Mouse (Mus musculus): ENCODE data around the gene Rnase11. TPM values are rescaled to one million over a fixed set of nuclear protein-coding genes. Genes with fewer than 3 reads are reported as not detected.
"Not testable (repeated sequence)": the region's sequence is repeated elsewhere in the genome, so short reads cannot be mapped to it uniquely, and the experiment has no call there.

Gene Rnase11
- not detected in 2 replicates for polyA plus RNA-seq (2014; fragmentation: Nextera tagmentation; extraction: Ambion mirVana)

GRCm38 (mm10) chr14:51050063-51050462, at the start of gene Rnase11:
Rnase11 (minus strand) TSS chr14:51050163.
- Histone ChIP-seq H3K36me3 (ENCODE audit: control insufficient read depth, insufficient read depth, low read length) (no peaks in the 10 kb centered on the region), H3K9ac (ENCODE audit: low read length) (no peak within 1 kb of the TSS), H3K27ac (replicated peaks; ENCODE audit: low read depth, low read length) (no peak within 1 kb of the TSS), H3K4me2 (ENCODE audit: low read depth, severe bottlenecking) (no peak within 1 kb of the TSS), H3K4me1 (ENCODE audit: control insufficient read depth, insufficient read depth, low read length) (no peaks in the 10 kb centered on the region), H3K9me3 (ENCODE audit: control insufficient read depth, low read length) (no peaks in the 10 kb centered on the region), H3K4me3 (ENCODE audit: low read depth, low read length) (no peak within 1 kb of the TSS), H3K27me3 (ENCODE audit: control insufficient read depth, insufficient read depth, low read length) (no peaks in the 10 kb centered on the region)
- ATAC-seq (ENCODE audit: insufficient number of reproducible peaks, low FRiP score, low TSS enrichment, low read depth): no peak
- no peak for DNase-seq (ENCODE audit: low spot score)
- WGBS: 86% methylated on average over 2 of the region's 2 CpGs

- WGBS: 97% methylated on average over 11 of the region's 11 CpGs
- Histone ChIP-seq H3K4me3 (ENCODE audit: low read depth, low read length) (no peak overlapping the region), H3K9ac (ENCODE audit: low read length) (no peak overlapping the region), H3K27ac (replicated peaks; ENCODE audit: low read depth, low read length) (no peak overlapping the region), H3K4me1 (ENCODE audit: control insufficient read depth, insufficient read depth, low read length) (no peaks in the 10 kb centered on the region), H3K27me3 (ENCODE audit: control insufficient read depth, insufficient read depth, low read length) (no peaks in the 10 kb centered on the region), H3K36me3 (ENCODE audit: control insufficient read depth, insufficient read depth, low read length) (no peaks in the 10 kb centered on the region), H3K4me2 (ENCODE audit: low read depth, severe bottlenecking) (no peak overlapping the region), H3K9me3 (ENCODE audit: control insufficient read depth, low read length) (no peaks in the 10 kb centered on the region)
- ATAC-seq (ENCODE audit: insufficient number of reproducible peaks, low FRiP score, low TSS enrichment, low read depth) (no peak), DNase-seq (ENCODE audit: low spot score) (no peak)
Measured at GRCm38 (mm10) chr14:51098921-51099320, 49.0 kb upstream of the Rnase11 start.

- not testable (repeated sequence) for H3K9ac ChIP-seq (ENCODE audit: low read length); H3K9me3 ChIP-seq (ENCODE audit: control insufficient read depth, low read length); H3K4me3 ChIP-seq (ENCODE audit: low read depth, low read length); H3K4me2 ChIP-seq (ENCODE audit: low read depth, severe bottlenecking); H3K36me3 ChIP-seq (ENCODE audit: control insufficient read depth, insufficient read depth, low read length); H3K4me1 ChIP-seq (ENCODE audit: control insufficient read depth, insufficient read depth, low read length); H3K27ac ChIP-seq (replicated peaks; ENCODE audit: low read depth, low read length); H3K27me3 ChIP-seq (ENCODE audit: control insufficient read depth, insufficient read depth, low read length)
- ATAC-seq (ENCODE audit: insufficient number of reproducible peaks, low FRiP score, low TSS enrichment, low read depth) (peak; percentile 44; the same call in 1 of the 2 replicates), DNase-seq (ENCODE audit: low spot score) (peak; percentile 62)
- 36% methylated on average over 1 of the region's 1 CpGs for WGBS
Measured at GRCm38 (mm10) chr14:51098300-51098699, 48.3 kb upstream of the Rnase11 start.

- H3K27ac ChIP-seq (replicated peaks; ENCODE audit: low read depth, low read length): no peak overlapping the region
- H3K4me3 ChIP-seq (ENCODE audit: low read depth, low read length): no peak overlapping the region
- 73% methylated on average over 9 of the region's 9 CpGs for WGBS
- no peak overlapping the region for H3K9ac ChIP-seq (ENCODE audit: low read length)
- DNase-seq (ENCODE audit: low spot score): no peak
- H3K27me3 ChIP-seq (ENCODE audit: control insufficient read depth, insufficient read depth, low read length): no peaks in the 10 kb centered on the region
- H3K36me3 ChIP-seq (ENCODE audit: control insufficient read depth, insufficient read depth, low read length): no peaks in the 10 kb centered on the region
- no peaks in the 10 kb centered on the region for H3K4me1 ChIP-seq (ENCODE audit: control insufficient read depth, insufficient read depth, low read length)
- no peak overlapping the region for H3K4me2 ChIP-seq (ENCODE audit: low read depth, severe bottlenecking)
- no peaks in the 10 kb centered on the region for H3K9me3 ChIP-seq (ENCODE audit: control insufficient read depth, low read length)
- no peak for ATAC-seq (ENCODE audit: insufficient number of reproducible peaks, low FRiP score, low TSS enrichment, low read depth)
Measured at GRCm38 (mm10) chr14:51095736-51096524, 46.0 kb upstream of the Rnase11 start.

GRCm38 (mm10) chr14:51094921-51095320, 45.0 kb upstream of the Rnase11 start:
- Histone ChIP-seq H3K4me2 (ENCODE audit: low read depth, severe bottlenecking) (no peak overlapping the region), H3K9ac (ENCODE audit: low read length) (no peak overlapping the region), H3K4me1 (ENCODE audit: control insufficient read depth, insufficient read depth, low read length) (no peaks in the 10 kb centered on the region), H3K36me3 (ENCODE audit: control insufficient read depth, insufficient read depth, low read length) (no peaks in the 10 kb centered on the region), H3K4me3 (ENCODE audit: low read depth, low read length) (no peak overlapping the region), H3K27me3 (ENCODE audit: control insufficient read depth, insufficient read depth, low read length) (no peaks in the 10 kb centered on the region), H3K9me3 (ENCODE audit: control insufficient read depth, low read length) (no peaks in the 10 kb centered on the region), H3K27ac (replicated peaks; ENCODE audit: low read depth, low read length) (no peak overlapping the region)
- no peak for DNase-seq (ENCODE audit: low spot score)
- 70% methylated on average over 8 of the region's 9 CpGs for WGBS
- no peak for ATAC-seq (ENCODE audit: insufficient number of reproducible peaks, low FRiP score, low TSS enrichment, low read depth)

- no peak for ATAC-seq (ENCODE audit: insufficient number of reproducible peaks, low FRiP score, low TSS enrichment, low read depth)
- DNase-seq (ENCODE audit: low spot score): no peak
- Histone ChIP-seq H3K27ac (replicated peaks; ENCODE audit: low read depth, low read length) (no peak overlapping the region), H3K27me3 (ENCODE audit: control insufficient read depth, insufficient read depth, low read length) (no peaks in the 10 kb centered on the region), H3K4me1 (ENCODE audit: control insufficient read depth, insufficient read depth, low read length) (no peaks in the 10 kb centered on the region), H3K9ac (ENCODE audit: low read length) (no peak overlapping the region), H3K9me3 (ENCODE audit: control insufficient read depth, low read length) (no peaks in the 10 kb centered on the region), H3K4me3 (ENCODE audit: low read depth, low read length) (no peak overlapping the region), H3K36me3 (ENCODE audit: control insufficient read depth, insufficient read depth, low read length) (no peaks in the 10 kb centered on the region), H3K4me2 (ENCODE audit: low read depth, severe bottlenecking) (no peak overlapping the region)
- WGBS: 84% methylated on average over 5 of the region's 5 CpGs
Measured at GRCm38 (mm10) chr14:51094096-51094875, 44.3 kb upstream of the Rnase11 start.

- H3K36me3 ChIP-seq (ENCODE audit: control insufficient read depth, insufficient read depth, low read length): no peaks in the 10 kb centered on the region
- WGBS: 26% methylated on average over 3 of the region's 3 CpGs
- no peaks in the 10 kb centered on the region for H3K27me3 ChIP-seq (ENCODE audit: control insufficient read depth, insufficient read depth, low read length)
Measured at GRCm38 (mm10) chr14:51093496-51093895, 43.5 kb upstream of the Rnase11 start.

GRCm38 (mm10) chr14:51092073-51092620, 42.2 kb upstream of the Rnase11 start:
- DNase-seq (ENCODE audit: low spot score): no peak

More at GRCm38 (mm10) chr14:51093496-51093895, 43.5 kb upstream of the Rnase11 start:
- Histone ChIP-seq H3K9me3 (ENCODE audit: control insufficient read depth, low read length) (no peaks in the 10 kb centered on the region), H3K9ac (ENCODE audit: low read length) (no peak overlapping the region), H3K4me1 (ENCODE audit: control insufficient read depth, insufficient read depth, low read length) (no peaks in the 10 kb centered on the region), H3K4me2 (ENCODE audit: low read depth, severe bottlenecking) (no peak overlapping the region), H3K27ac (replicated peaks; ENCODE audit: low read depth, low read length) (no peak overlapping the region), H3K4me3 (ENCODE audit: low read depth, low read length) (no peak overlapping the region)
- DNase-seq (ENCODE audit: low spot score) (no peak), ATAC-seq (ENCODE audit: insufficient number of reproducible peaks, low FRiP score, low TSS enrichment, low read depth) (no peak)

More at GRCm38 (mm10) chr14:51092073-51092620, 42.2 kb upstream of the Rnase11 start:
- Histone ChIP-seq H3K36me3 (ENCODE audit: control insufficient read depth, insufficient read depth, low read length) (no peaks in the 10 kb centered on the region), H3K4me2 (ENCODE audit: low read depth, severe bottlenecking) (no peak overlapping the region), H3K9me3 (ENCODE audit: control insufficient read depth, low read length) (no peaks in the 10 kb centered on the region), H3K27ac (replicated peaks; ENCODE audit: low read depth, low read length) (no peak overlapping the region), H3K9ac (ENCODE audit: low read length) (no peak overlapping the region), H3K27me3 (ENCODE audit: control insufficient read depth, insufficient read depth, low read length) (no peaks in the 10 kb centered on the region), H3K4me1 (ENCODE audit: control insufficient read depth, insufficient read depth, low read length) (no peaks in the 10 kb centered on the region), H3K4me3 (ENCODE audit: low read depth, low read length) (no peak overlapping the region)
- no peak for ATAC-seq (ENCODE audit: insufficient number of reproducible peaks, low FRiP score, low TSS enrichment, low read depth)
- 57% methylated on average over 8 of the region's 8 CpGs for WGBS
